Mouse (Mus musculus): ENCODE measurements around the gene Tmem150c. TPM values are rescaled to one million over a fixed set of nuclear protein-coding genes. Genes with fewer than 3 reads are reported as not detected.

Tmem150c gene
- polyA plus RNA-seq, 1 experiment from 2014 or later, result 0.90 TPM

DNA sequence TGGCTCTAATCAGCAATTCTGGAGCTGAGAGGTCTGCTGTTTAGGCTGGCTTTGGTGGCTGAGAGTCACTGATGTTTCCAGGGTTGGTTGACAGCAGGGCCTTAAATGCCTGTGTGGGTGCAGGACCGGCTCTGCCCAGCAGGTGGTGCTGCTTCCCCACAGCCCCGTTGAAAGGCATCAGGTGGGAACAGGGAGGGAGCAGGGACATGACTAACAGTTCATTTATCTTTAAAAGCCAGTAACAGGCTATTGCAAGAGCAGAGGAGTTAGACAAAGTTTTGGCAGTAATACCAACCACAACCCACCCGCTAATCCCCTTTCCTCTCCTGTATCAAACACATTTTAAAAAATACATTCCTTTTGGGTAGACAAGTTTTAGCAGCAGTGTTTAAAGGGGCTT lies 89.4 kb downstream of the Tmem150c start:
- Histone ChIP-seq H3K4me1 (no peaks in the 10 kb centered on the region), H3K9ac (no peak overlapping the region), H3K27ac (replicated peaks) (no peak overlapping the region), H3K4me3 (no peak overlapping the region), H3K4me2 (no peak overlapping the region), H3K36me3 (peaks cover 74% of the 10 kb centered on the region), H3K27me3 (replicated peaks) (no peaks in the 10 kb centered on the region), H3K9me3 (no peaks in the 10 kb centered on the region)
- 23% methylated on average over 3 of the region's 3 CpGs for WGBS
- no peak for ATAC-seq (ENCODE audit: extremely low read depth, insufficient number of reproducible peaks, low FRiP score, low TSS enrichment)

GRCm38 (mm10) chr5:100069526-100069925 lies 90.1 kb downstream of the Tmem150c start:
- H3K27ac ChIP-seq (replicated peaks), result no peak overlapping the region
- no peak for ATAC-seq (ENCODE audit: extremely low read depth, insufficient number of reproducible peaks, low FRiP score, low TSS enrichment)
- WGBS, result 88% methylated on average over 2 of the region's 2 CpGs
- no peak overlapping the region for H3K4me3 ChIP-seq
- no peak overlapping the region for H3K4me2 ChIP-seq
- no peaks in the 10 kb centered on the region for H3K27me3 ChIP-seq (replicated peaks)
- peaks cover 80% of the 10 kb centered on the region for H3K36me3 ChIP-seq
- no peaks in the 10 kb centered on the region for H3K4me1 ChIP-seq
- no peak overlapping the region for H3K9ac ChIP-seq
- no peaks in the 10 kb centered on the region for H3K9me3 ChIP-seq

GRCm38 (mm10) chr5:100067579-100067978 lies 92.0 kb downstream of the Tmem150c start:
- Histone ChIP-seq H3K4me1 (no peaks in the 10 kb centered on the region), H3K4me3 (no peak overlapping the region), H3K9me3 (no peaks in the 10 kb centered on the region), H3K4me2 (no peak overlapping the region), H3K27ac (replicated peaks) (no peak overlapping the region), H3K27me3 (replicated peaks) (no peaks in the 10 kb centered on the region), H3K36me3 (peaks cover 83% of the 10 kb centered on the region), H3K9ac (no peak overlapping the region)
- WGBS, result 90% methylated on average over 16 of the region's 16 CpGs
- ATAC-seq (ENCODE audit: extremely low read depth, insufficient number of reproducible peaks, low FRiP score, low TSS enrichment), result no peak

DNA sequence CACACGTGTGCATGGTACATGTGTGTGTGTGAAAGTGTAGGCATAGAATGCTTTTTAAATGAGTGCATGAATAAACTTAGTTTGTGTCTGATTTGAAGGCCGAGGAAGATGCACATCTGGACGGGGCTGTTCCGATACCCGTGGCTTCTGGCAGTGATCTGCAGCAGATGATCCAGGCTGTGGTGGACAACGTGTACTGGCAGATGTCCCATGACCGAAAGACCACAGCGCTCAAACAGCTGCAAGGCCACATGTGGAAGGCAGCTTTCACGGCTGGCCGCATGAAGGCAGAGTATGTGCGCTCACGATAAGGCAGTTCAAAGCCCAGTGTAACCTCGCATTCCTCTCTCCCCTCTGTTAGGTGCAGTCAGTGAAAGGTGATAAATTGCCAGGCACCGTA lies 98.7 kb downstream of the Tmem150c start:
- Histone ChIP-seq H3K9me3 (no peaks in the 10 kb centered on the region), H3K4me1 (peaks cover 10% of the 10 kb centered on the region), H3K27me3 (replicated peaks) (no peaks in the 10 kb centered on the region), H3K4me3 (no peak overlapping the region), H3K4me2 (no peak overlapping the region), H3K36me3 (peaks cover 67% of the 10 kb centered on the region), H3K27ac (replicated peaks) (no peak overlapping the region), H3K9ac (no peak overlapping the region)
- 93% methylated on average over 14 of the region's 14 CpGs for WGBS
- no peak for ATAC-seq (ENCODE audit: extremely low read depth, insufficient number of reproducible peaks, low FRiP score, low TSS enrichment)

DNA sequence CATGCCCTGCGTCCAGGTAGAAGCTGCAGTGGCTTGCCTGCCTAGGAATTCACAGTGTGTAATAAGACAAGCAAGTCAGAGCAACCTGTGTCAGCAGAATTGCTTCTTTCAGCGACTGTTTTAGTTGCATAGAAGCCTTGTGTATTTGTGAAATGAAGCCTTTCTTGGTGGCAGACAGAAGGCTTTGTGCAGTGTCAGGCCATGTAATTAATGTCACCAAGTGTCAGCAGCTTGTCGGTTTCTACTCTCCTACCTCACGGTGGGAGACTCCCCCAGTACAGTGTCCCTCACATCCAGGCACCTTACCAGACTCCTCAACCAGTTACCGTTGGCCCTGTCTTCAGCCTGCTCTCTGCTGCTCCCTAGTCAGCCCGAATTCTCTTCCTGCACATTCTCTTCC lies 100.3 kb downstream of the Tmem150c start:
- no peak for ATAC-seq (ENCODE audit: extremely low read depth, insufficient number of reproducible peaks, low FRiP score, low TSS enrichment)
- no peaks in the 10 kb centered on the region for H3K9me3 ChIP-seq
- no peak overlapping the region for H3K9ac ChIP-seq
- H3K4me1 ChIP-seq, result peaks cover 26% of the 10 kb centered on the region
- peaks cover 52% of the 10 kb centered on the region for H3K36me3 ChIP-seq
- H3K4me3 ChIP-seq, result no peak overlapping the region
- H3K27me3 ChIP-seq (replicated peaks), result no peaks in the 10 kb centered on the region
- no peak overlapping the region for H3K4me2 ChIP-seq
- H3K27ac ChIP-seq (replicated peaks), result no peak overlapping the region
- WGBS, result 79% methylated on average over 6 of the region's 6 CpGs

- Histone ChIP-seq H3K27me3 (replicated peaks) (no peaks in the 10 kb centered on the region), H3K9ac (no peak overlapping the region), H3K4me3 (no peak overlapping the region), H3K36me3 (peaks cover 46% of the 10 kb centered on the region), H3K9me3 (no peaks in the 10 kb centered on the region), H3K27ac (replicated peaks) (no peak overlapping the region), H3K4me1 (peaks cover 31% of the 10 kb centered on the region), H3K4me2 (no peak overlapping the region)
- no peak for ATAC-seq (ENCODE audit: extremely low read depth, insufficient number of reproducible peaks, low FRiP score, low TSS enrichment)
- WGBS, result 72% methylated on average over 6 of the region's 6 CpGs
Observed at GRCm38 (mm10) chr5:100058729-100059128, 100.9 kb downstream of the Tmem150c start.

- Histone ChIP-seq H3K9ac (no peak overlapping the region), H3K4me1 (peaks cover 31% of the 10 kb centered on the region), H3K27me3 (replicated peaks) (no peaks in the 10 kb centered on the region), H3K4me3 (no peak overlapping the region), H3K27ac (replicated peaks) (no peak overlapping the region), H3K9me3 (no peaks in the 10 kb centered on the region), H3K4me2 (no peak overlapping the region), H3K36me3 (peaks cover 40% of the 10 kb centered on the region)
- no peak for ATAC-seq (ENCODE audit: extremely low read depth, insufficient number of reproducible peaks, low FRiP score, low TSS enrichment)
- 86% methylated on average over 12 of the region's 15 CpGs for WGBS
Observed at GRCm38 (mm10) chr5:100057461-100058209, 102.0 kb downstream of the Tmem150c start.

GRCm38 (mm10) chr5:100055866-100056369 lies 103.7 kb downstream of the Tmem150c start:
- 55% methylated on average over 5 of the region's 5 CpGs for WGBS
- Histone ChIP-seq H3K27ac (replicated peaks) (no peak overlapping the region), H3K4me3 (no peak overlapping the region), H3K36me3 (peaks cover 36% of the 10 kb centered on the region), H3K9me3 (no peaks in the 10 kb centered on the region), H3K4me1 (peaks cover 31% of the 10 kb centered on the region), H3K27me3 (replicated peaks) (no peaks in the 10 kb centered on the region), H3K9ac (no peak overlapping the region), H3K4me2 (no peak overlapping the region)
- no peak for ATAC-seq (ENCODE audit: extremely low read depth, insufficient number of reproducible peaks, low FRiP score, low TSS enrichment)

- 58% methylated on average over 11 of the region's 11 CpGs for WGBS
- Histone ChIP-seq H3K4me1 (peaks cover 31% of the 10 kb centered on the region), H3K9ac (no peak overlapping the region; the same call in 1 of the 2 replicates), H3K36me3 (peaks cover 30% of the 10 kb centered on the region), H3K4me2 (no peak overlapping the region), H3K27ac (replicated peaks) (peak overlapping the region; percentile 45), H3K9me3 (no peaks in the 10 kb centered on the region), H3K27me3 (replicated peaks) (no peaks in the 10 kb centered on the region), H3K4me3 (no peak overlapping the region)
- ATAC-seq (ENCODE audit: extremely low read depth, insufficient number of reproducible peaks, low FRiP score, low TSS enrichment), result no peak
Observed at GRCm38 (mm10) chr5:100054807-100055547, 104.6 kb downstream of the Tmem150c start.

DNA sequence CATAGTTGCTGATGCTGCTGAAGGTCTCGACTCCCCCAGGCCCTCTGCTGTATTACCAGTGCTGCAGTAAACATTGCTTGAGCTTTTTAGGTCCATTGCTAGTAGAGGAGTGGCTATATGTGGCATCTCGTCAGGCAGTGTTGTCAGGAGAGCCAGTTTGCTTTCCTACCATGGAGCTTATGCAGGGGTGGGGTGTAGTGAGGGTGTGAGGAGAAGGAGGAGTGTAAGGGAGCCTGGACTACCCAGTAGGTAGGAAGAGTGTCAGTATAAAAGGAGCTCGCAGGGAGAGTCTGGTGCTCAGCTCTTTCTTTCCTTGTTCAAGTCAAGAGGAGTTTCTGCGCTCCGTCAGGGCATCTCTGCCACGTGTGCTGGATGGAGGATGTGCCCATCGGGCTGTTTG lies 106.9 kb downstream of the Tmem150c start:
- H3K9ac ChIP-seq, result no peak overlapping the region
- no peaks in the 10 kb centered on the region for H3K9me3 ChIP-seq
- H3K27me3 ChIP-seq (replicated peaks), result no peaks in the 10 kb centered on the region
- no peak overlapping the region for H3K4me2 ChIP-seq
- no peak overlapping the region for H3K27ac ChIP-seq (replicated peaks)
- H3K4me1 ChIP-seq, result peaks cover 30% of the 10 kb centered on the region
- WGBS, result 81% methylated on average over 7 of the region's 7 CpGs
- peaks cover 22% of the 10 kb centered on the region for H3K36me3 ChIP-seq
- H3K4me3 ChIP-seq, result no peak overlapping the region
- ATAC-seq (ENCODE audit: extremely low read depth, insufficient number of reproducible peaks, low FRiP score, low TSS enrichment), result no peak

GRCm38 (mm10) chr5:100049904-100050303 lies 109.7 kb downstream of the Tmem150c start:
- 78% methylated on average over 3 of the region's 3 CpGs for WGBS
- no peak overlapping the region for H3K4me2 ChIP-seq
- ATAC-seq (ENCODE audit: extremely low read depth, insufficient number of reproducible peaks, low FRiP score, low TSS enrichment), result no peak

More at GRCm38 (mm10) chr5:100049904-100050303, 109.7 kb downstream of the Tmem150c start:
- Histone ChIP-seq H3K9ac (no peak overlapping the region), H3K4me3 (no peak overlapping the region), H3K27me3 (replicated peaks) (no peaks in the 10 kb centered on the region), H3K27ac (replicated peaks) (no peak overlapping the region), H3K36me3 (peaks cover 22% of the 10 kb centered on the region), H3K4me1 (peaks cover 34% of the 10 kb centered on the region), H3K9me3 (no peaks in the 10 kb centered on the region)

Data from heart, embryonic 13.5 days (tissue).